Mouse (Mus musculus): ENCODE measurements around the gene Fkbp5. TPM values are rescaled to one million over a fixed set of nuclear protein-coding genes. Genes with fewer than 3 reads are reported as not detected.
A peak's percentile ranks its signal among the peaks of the same experiment; 100 is the strongest.
"Not testable (repeated sequence)": the region's sequence is repeated elsewhere in the genome, so short reads cannot be mapped to it uniquely, and the experiment has no call there.

The Fkbp5 gene
- total RNA-seq, 2 experiments from 2014 or later = 95.8 to 104 TPM

DNA sequence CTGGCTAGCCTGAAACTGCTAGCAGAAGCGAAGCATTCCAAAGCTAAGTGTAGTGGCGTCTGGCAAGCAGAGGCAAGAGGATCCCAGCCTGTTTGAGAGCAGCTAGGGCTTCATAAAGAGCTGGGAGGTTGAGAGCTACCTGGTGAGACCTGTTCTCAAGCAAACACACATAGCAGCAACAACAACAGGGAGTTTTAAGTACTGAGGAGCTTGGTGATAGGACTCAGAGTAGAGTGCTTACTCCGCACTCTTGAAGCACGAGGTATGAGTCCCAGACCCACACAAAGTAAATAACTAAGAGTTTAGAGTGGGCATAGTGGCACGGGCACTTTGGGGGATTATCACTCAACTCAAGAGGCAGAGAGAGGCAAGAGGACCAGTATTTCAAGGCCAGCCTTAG is 96.3 kb downstream of the Fkbp5 start:
- no peak for DNase-seq (ENCODE audit: low spot score in 2 of 2)

- DNase-seq (ENCODE audit: low spot score in 2 of 2) = no peak
These were observed 96.9 kb downstream of the Fkbp5 start for GRCm38 (mm10) chr17:28420229-28421051.

DNA sequence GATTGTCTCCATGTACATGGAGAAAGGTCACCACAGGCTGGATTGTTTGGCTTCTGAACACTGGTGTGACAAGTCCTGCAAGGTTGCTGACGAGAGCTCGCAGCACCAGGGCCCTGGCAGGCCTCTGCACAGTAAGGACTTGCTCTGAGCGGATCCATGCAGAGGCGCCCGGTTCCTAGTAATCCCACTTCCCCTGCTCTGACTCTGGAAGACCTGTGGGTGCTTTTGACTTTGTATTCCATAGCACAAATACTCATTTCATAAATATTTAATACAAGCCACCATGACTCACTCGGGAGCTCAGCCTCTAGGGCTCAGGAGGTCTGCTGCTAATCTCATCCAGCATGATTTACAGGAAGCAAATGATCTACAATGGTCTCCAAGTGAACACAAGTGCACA is 97.7 kb downstream of the Fkbp5 start:
- no peak for DNase-seq (ENCODE audit: low spot score in 2 of 2)

DNA sequence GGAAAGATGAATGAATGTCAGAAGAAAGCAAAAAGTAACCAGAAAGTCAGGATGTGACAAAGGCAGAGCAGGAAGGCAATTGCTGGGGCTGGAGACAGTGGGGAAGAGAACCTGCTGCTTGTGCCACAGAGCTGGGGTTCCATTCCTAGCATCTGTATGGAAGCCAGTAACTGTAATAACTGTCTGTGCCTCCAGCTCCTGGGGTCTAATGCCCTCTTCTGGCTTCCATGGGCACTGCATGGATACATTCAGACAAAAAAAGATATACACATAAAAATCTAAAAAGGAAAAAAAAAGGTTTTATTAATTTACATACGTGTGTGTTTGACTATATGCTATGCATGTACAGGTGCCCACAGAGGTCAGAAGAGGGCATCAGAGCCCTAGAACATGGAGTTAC is 98.4 kb downstream of the Fkbp5 start:
- no peak for DNase-seq (ENCODE audit: low spot score in 2 of 2)

DNA sequence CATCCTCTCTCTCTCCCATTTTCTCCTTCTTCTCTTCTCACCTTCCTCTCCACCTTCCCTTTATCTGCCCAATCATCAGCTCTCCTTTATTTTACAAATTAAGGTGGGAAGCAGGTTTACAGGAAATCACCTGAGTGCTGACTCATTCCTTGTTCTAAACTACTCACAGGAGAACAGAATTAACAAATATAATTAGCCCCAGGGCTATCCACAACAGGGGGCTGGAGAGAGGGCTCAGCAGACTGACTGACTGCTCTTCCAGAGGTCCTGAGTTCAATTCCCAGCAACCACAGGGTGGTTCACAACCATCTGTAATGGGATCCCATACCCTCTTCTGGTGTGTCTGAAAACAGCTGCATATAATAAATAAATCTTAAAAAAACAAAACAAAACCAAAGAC is 98.8 kb downstream of the Fkbp5 start:
- not testable (repeated sequence) for DNase-seq (ENCODE audit: low spot score in 2 of 2)

DNA sequence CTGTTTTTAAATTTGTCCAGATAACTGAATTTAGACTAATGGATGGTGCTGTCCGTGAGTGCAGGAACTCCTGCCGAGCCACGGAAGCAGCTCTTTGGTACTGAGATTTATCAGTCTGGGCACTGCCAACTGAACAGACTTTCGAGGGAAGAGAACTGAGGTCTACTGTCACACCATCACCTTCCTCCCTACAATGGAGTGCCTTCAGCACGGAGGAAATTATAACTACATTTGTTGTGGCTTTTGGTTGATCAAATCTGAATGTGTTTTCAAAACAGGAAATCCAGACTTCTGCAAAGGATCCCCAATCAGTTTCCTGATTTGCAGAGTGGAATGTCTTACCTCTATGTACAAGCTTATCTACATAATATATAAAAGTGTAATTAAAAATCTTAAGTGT is 99.6 kb downstream of the Fkbp5 start:
- DNase-seq (ENCODE audit: low spot score in 2 of 2) = no peak

GRCm38 (mm10) chr17:28415271-28415670 is 102.1 kb downstream of the Fkbp5 start:
- DNase-seq (ENCODE audit: low spot score in 2 of 2) = no peak

DNA sequence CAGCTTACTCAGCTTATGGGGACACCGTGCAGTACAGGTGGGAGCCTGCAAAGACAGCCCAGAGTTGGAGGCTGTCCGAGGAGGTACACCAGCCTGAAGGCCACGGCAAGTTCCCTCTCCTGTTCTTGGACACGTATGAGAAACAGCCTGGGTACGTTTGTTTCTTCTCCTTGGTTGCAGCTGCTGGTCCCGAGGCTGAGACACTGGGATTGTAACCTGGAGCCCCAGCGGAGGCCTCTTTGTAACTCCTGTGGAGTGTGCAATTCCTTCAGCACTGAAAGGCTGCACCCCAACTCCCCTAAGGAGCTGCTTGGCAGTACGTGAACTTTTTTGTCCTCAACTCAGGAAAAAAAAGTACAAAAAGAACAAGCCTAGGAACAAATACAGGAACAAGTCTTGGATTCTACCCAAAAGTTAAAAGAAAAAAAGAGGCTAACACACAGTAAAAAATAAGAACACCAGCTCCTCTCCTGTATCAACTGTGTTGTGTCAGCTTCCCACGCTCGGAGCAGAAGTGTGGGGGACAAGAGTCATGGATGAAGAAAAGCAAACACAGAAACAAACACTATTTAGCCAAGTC is 105.9 kb downstream of the Fkbp5 start:
- no peak for DNase-seq (ENCODE audit: low spot score in 2 of 2)

DNA sequence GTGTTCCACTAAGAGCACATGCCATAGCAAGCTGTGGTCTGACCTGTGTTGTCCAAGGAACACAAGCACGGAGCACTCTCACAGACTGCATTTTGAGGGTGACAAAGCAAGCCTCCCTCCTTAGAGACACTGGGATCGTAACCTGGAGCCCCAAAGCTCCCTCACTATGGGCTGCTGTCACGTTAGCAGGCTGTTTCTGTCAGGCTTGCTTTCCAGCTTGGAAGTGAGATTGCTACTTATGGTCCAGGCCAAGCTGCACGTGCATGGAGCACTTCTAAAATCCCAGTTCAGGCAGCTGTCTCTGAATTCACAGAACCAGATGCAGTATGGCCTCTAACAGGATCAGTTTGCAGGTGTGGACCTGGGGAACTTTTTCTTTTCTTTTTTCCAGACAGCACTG is 106.6 kb downstream of the Fkbp5 start:
- no peak for DNase-seq (ENCODE audit: low spot score in 2 of 2)

DNA sequence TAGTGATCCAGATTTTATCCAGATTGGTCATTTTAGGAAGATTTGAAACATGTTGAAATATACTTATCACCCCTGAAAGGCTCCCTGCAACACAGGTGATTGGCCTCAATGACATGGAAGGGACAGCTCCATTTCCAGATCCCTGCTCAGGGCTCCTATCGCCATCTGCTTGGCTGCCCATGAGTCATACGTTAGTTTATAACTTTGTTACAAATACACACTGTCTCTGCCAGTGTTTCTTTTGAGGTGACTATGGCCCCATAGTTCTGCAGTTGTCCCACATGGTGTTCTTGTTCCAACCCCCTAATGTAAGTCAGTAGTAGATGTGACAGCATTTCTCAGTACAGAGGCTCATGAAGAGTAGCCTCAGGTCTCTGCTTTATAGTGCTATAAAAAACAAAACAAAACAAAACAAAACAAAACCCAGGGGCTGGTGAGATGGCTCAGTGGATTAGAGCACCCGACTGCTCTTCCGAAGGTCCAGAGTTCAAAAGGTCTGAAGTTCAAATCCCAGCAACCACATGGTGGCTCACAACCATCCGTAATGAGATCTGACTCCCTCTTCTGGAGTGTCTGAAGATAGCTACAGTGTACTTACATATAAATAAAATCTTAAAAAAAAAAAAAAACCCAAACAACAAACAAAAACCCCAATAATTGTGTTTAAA is 108.9 kb downstream of the Fkbp5 start:
- DNase-seq (ENCODE audit: low spot score in 2 of 2) = no peak

DNA sequence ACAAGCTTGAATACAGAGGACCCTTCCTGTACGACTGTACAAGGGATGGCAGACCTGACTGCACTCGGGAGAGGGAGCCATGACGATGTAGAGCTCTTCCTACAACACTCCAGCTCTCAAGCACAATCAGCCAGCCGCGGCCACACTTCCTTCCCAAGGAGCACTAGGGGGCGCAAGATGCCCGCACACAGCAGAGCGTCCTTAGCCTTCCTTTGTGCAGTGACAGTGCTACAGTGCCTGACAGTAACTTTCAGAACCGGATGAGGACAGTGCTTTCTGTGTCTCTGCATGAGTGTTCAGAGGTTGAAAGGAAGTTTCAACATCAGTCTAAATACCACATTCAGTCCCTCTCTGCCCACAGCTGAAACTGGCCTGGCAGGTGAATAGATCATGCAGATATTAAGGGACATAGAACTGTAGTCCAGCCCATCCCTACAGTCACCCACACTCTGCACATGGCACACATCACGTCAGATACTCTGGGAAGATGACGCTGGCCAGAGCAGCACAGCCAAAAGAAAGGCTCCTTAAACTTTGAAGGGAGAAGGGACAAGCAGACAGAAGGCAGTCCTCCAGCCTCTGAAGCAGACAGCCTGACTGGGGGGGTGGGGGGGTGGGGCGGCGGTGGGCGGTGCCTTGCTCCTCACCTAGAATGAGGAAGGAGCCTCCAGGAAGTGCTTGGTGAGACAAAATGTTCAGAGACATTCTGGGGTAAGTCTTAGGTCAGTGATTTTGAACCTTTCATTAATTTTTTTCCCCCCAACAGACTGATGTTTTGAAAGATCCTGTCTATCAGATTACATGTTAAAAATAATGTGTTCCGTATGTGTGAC is 109.7 kb downstream of the Fkbp5 start:
- DNase-seq (ENCODE audit: low spot score in 2 of 2) = peak; percentile 40 to 72

DNA sequence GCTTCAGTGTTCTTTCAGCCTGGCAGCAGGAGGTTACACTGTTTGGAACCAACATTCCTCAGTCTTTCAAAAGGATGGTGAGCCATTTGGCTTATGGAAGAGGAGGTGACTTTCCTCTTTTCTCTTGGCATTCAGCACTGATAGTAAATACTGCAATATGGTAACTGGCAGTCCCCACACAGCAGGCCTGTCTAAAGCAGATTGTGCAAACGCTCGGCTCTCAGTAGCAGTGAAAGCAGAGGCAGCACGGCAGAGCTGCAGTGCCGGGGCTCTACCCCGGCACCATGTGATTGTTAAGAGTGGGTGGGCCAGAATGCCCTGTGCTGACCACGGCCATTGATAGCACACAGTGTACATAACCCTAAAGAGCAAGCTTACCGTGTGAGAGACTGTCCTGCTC is 110.9 kb downstream of the Fkbp5 start:
- no peak for DNase-seq (ENCODE audit: low spot score in 2 of 2)

DNA sequence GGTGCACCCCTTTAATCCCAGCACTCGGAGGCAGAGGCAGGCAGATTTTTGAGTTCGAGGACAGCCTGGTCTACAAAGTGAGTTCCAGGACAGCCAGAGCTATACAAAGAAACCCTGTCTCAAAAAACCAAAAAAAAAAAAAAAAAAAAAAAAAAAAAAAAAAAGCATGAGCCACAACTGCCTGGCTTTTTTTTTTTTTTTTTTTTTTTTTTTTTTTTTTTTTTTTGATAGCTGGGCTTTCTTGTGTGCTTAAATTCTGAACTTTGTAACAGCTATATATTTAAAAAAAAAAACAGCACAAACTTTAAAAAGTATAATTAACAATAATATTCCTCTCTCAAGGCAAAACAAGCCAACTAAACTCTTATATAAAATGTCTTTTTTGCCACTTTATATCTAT is 112.6 kb downstream of the Fkbp5 start:
- not testable (repeated sequence) for DNase-seq (ENCODE audit: low spot score in 2 of 2)

- DNase-seq (ENCODE audit: low spot score in 2 of 2) = no peak
These were observed 113.0 kb downstream of the Fkbp5 start for GRCm38 (mm10) chr17:28404301-28404700.

DNA sequence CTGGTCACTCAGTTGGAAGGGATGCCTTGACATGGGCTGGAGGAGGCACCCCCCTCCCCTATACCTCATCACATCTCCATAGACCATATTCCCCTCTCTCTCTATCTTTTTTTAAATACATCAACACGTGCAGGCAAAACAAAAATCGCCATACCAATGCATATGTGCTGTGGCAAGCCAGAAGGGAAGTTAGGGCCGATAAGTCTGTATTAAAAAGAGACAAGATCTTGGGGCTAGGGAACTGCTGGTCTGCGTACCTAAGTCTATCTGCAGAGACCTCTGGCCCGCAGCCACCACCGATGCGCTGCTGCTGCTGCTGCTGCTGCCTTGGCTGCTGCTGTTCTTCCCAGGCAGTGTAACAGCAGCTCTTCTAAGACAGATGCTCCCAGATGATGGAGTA is 122.3 kb downstream of the Fkbp5 start:
- no peak for DNase-seq (ENCODE audit: low spot score in 2 of 2)

DNA sequence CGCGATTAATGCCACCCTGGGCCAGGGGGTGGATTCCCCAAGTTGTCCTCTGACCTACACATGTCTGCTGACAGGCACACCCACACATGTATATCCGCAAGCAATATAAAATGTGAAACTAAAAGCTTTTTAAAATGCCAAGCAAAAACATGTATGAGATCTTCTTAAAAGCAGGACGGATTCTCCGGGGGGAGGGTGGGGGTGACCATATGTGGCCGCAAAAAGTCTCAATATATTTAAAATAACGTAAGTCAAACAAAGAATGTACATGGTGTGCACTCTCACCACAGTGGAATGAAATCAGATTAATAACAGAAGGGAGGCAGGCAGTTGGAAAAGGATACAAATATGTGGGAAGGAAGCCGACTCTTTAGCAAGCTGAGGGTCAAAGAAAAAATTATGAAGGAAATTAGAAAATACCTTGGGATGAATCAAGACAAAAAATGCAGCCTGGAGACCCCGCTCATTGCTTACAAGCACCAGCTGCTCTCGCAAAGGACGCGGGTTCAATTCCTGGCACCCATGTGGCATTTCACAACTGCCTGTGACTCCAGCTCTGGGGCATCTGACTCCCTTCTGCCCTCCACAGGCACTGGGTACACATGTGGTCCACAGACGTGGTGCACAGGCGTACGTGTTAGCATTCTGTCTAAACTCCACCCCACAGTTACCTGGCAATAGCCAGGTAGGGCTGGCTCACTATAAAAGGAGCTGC is 123.1 kb downstream of the Fkbp5 start:
- DNase-seq (ENCODE audit: low spot score in 2 of 2) = no peak

DNA sequence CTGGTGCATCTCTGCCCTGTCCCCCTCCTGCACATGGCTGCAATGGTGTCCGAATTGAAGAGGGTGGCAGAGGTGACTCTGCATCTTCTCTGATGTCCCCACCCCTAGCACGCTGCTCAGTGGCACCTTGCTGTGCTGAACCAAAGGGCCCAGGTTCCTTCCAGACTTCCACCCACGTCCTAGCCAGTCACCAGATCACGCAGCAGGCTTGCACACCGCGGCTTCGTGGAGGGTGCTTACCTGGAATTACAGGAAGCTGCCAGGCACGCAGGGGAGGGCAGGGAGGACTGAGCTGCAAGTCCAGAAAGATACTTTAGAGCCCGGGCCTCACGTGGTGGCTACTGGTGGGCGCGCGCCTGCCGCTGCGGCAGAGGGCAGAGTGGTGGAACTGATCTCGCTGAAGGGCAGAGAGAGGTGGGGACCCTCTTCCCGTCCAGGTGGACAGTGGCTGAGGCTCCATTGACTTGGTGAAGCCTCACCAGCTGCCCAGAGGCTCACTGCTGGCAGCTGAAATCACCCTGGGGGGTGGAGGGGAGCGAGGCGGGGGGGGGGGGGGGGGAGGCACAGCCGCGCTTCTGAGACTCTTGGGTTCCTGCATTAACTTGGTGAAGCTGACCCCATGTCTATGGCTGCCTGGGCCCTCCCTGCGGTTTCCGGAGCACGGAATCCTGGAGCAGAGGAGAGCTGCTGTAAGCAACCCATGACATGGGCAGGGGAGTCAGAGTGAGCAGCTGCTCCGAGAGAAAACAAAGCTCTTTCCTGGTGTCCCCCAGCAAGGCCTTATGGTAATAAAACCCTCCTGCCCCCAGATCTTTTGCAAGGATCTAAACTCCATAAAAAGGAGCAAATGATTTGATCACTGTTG is 125.5 kb downstream of the Fkbp5 start:
- DNase-seq (ENCODE audit: low spot score in 2 of 2) = no peak

GRCm38 (mm10) chr17:28388534-28388933 is 128.8 kb downstream of the Fkbp5 start:
- no peak for DNase-seq (ENCODE audit: low spot score in 2 of 2)

DNA sequence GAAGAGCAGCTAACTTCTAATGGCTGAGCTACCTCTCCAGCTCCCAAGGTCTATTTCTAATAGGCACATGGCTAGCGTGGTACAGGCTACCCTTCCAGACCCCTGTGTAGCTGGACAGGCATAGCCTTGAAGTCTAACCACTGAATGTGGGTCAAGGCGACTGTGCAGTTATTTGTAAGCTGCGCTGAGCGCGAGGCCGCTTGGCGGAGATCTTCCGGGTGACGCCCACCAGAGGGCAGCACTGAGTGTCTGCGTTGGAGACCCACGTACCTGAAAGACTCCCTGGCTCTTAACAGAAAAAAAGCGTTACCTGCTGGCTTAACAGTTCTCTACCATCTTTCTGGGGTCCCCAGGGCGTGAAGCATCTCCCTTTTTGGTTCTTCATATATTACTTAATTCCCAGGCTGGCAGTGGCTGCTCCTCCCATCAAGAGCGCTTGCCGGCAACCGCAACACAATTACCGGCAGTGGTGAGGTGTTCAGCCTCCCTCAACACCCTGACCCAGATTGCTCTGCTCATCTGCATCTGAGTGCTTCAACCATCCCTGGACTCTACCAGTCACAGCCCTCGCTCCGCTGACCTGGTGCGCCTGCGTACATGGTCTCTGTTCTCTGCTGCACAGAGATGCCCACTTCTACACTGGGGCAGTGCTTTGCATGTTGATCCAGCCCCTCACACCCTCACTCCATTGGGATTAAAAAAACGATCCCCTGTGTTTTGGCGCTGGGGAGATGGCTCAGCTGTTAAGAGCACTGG is 131.0 kb downstream of the Fkbp5 start:
- DNase-seq (ENCODE audit: low spot score in 2 of 2) = peak; percentile 64 to 67
